Mouse (Mus musculus) kidney, embryonic 14.5 days (tissue): ENCODE results near the gene Mmp23. TPM values are rescaled to one million over a fixed set of nuclear protein-coding genes. Genes with fewer than 3 reads are reported as not detected.
"Not testable (repeated sequence)": the region's sequence is repeated elsewhere in the genome, so short reads cannot be mapped to it uniquely, and the experiment has no call there.

Experiments
- ATAC-seq: fragments of 200-750 bp; cut with Nextera tagmentation; 2 replicates; pipeline ENCODE4 v1.8.0; 2017; ENCODE audit warnings: moderate number of reproducible peaks, mild to moderate bottlenecking, moderate TSS enrichment, moderate library complexity; ENCODE audit not compliant: low FRiP score, low TSS enrichment
- H3K27ac ChIP-seq: fragments of 300-500 bp; sonication (generic); 2 replicates; pipeline ENCODE4 v1.5.1; 2014; ENCODE audit warnings: low read depth, mild to moderate bottlenecking, low read length, moderate library complexity, mixed read lengths
- H3K27me3 ChIP-seq: fragments of 300-500 bp; sonication (generic); 2 replicates; pipeline ENCODE4 v1.6.1; 2014; ENCODE audit warnings: mild to moderate bottlenecking, low read length; ENCODE audit not compliant: control insufficient read depth, insufficient read depth
- H3K36me3 ChIP-seq: fragments of 300-500 bp; sonication (generic); 2 replicates; pipeline ENCODE4 v1.6.1; 2014; ENCODE audit warnings: low read length, mixed read lengths; ENCODE audit not compliant: control insufficient read depth, insufficient read depth
- H3K4me1 ChIP-seq: fragments of 300-500 bp; sonication (generic); 2 replicates; pipeline ENCODE4 v1.6.1; 2014; ENCODE audit warnings: low read length, mixed read lengths; ENCODE audit not compliant: control insufficient read depth, insufficient read depth
- H3K4me2 ChIP-seq: fragments of 300-500 bp; sonication (generic); replicated peaks from 2 replicates; pipeline ENCODE4 v1.6.1; 2014; ENCODE audit warnings: low read depth, mild to moderate bottlenecking, low read length
- H3K4me3 ChIP-seq: fragments of 300-500 bp; sonication (generic); 2 replicates; pipeline ENCODE4 v1.5.1; 2014; ENCODE audit warnings: mild to moderate bottlenecking, low read length
- H3K9ac ChIP-seq: fragments of 300-500 bp; sonication (generic); 2 replicates; pipeline ENCODE4 v1.6.1; 2014; ENCODE audit warnings: low read depth, mild to moderate bottlenecking, low read length, moderate library complexity
- H3K9me3 ChIP-seq: fragments of 300-500 bp; sonication (generic); 2 replicates; pipeline ENCODE4 v1.6.1; 2016; ENCODE audit warnings: low read length; ENCODE audit not compliant: control insufficient read depth
- WGBS: fragments of 180-500 bp; shearing (Covaris S2); extraction: QIAGEN DNeasy Blood & Tissue Kit; methylation state at CpG from one replicate; pipeline ENCODE4 v1.1.7; 2014; 5-methylcytosine and 5-hydroxymethylcytosine counted together
- polyA plus RNA-seq: library from polyadenylated mRNA; unstranded; fragments of >200 nt; fragmentation: Nextera tagmentation; extraction: Ambion mirVana; gene quantifications from 2 replicates; pipeline ENCODE4 v1.2.1, GENCODE M21; 2014

Gene Mmp23
- polyA plus RNA-seq, 1 experiment from 2014 or later, result 43.1 TPM

DNA sequence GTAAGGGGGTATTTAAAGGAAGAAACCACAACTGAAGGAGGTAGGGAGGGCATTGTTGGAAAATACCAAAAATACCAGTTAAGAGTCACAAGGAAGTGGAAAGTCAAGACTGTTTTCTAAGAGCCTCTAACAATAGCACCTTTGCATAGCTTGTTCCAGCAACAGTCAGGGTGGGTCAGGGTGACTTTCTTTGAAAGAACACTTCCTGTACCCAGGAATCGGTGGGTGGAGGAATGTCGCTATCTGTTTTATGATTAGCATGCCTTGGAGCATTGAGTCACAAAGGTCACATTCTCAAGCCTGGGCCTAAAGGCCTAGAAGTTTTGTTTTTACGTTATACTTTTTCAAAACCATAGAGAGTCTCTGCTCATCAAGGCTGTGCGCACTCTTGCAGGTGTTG is 34.6 kb upstream of the Mmp23 start:
- not testable (repeated sequence) for H3K36me3 ChIP-seq, H3K27me3 ChIP-seq, ATAC-seq, H3K27ac ChIP-seq, H3K4me2 ChIP-seq, H3K4me3 ChIP-seq, H3K4me1 ChIP-seq, H3K9me3 ChIP-seq, H3K9ac ChIP-seq
- WGBS, result 82% methylated on average over 4 of the region's 4 CpGs

DNA sequence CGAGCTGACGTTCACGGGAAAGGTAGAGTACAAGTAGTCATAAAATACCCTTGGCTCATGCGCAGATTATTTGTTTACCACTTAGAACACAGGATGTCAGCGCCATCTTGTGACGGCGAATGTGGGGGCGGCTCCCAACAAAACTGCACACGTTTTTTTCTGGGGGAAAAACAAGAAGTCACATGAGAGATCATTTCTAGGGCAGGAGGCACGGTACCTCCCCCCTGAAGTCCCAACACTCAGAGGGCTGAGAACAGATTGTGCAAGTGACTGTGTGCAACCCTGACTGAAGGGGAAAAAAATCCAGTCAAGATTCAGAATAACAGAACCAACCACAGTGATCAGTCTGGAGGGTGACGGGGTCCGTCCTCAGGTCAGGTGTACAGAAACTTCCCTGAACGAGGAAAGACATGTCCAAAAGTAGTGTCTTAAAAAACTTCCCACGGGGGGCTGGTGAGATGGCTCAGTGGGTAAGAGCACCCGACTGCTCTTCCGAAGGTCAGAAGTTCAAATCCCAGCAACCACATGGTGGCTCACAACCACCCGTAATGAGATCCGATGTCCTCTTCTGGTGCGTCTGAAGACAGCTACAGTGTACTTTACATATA is 30.6 kb upstream of the Mmp23 start:
- not testable (repeated sequence) for H3K9ac ChIP-seq, H3K9me3 ChIP-seq, H3K27me3 ChIP-seq, H3K4me3 ChIP-seq, H3K4me1 ChIP-seq, H3K36me3 ChIP-seq, H3K4me2 ChIP-seq, ATAC-seq, H3K27ac ChIP-seq
- WGBS, result 89% methylated on average over 15 of the region's 19 CpGs

DNA sequence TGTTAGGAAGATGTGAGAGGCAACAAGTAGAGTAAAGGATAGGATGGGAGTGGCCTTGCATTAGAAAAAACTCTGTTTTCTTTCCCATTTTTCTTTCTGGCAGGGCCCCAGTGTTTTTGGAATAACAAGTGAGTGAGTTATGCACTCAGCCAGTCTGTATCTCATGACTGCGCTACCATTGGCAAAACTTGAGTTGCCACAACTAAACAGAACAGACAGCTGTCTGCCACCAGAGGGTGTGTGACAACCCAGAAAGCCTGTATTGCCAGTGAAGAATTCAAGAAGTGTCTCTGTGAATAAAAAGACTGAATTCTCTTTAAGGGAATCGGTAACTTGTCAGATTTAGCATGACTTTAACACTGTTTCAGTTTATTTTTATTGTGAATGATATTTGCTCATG is 22.8 kb upstream of the Mmp23 start:
- H3K4me2 ChIP-seq, result no peak overlapping the region
- no peaks in the 10 kb centered on the region for H3K9me3 ChIP-seq
- H3K4me3 ChIP-seq, result no peak overlapping the region
- no peak for ATAC-seq
- H3K27me3 ChIP-seq, result 0 out of 2 replicates have a peak, but pooled peaks cover 3% of the 10 kb centered on the region
- WGBS, result 81% methylated on average over 2 of the region's 2 CpGs
- H3K4me1 ChIP-seq, result no peaks in the 10 kb centered on the region
- H3K36me3 ChIP-seq, result no peaks in the 10 kb centered on the region
- H3K9ac ChIP-seq, result no peak overlapping the region; the same call in 1 of the 2 replicates
- no peak overlapping the region for H3K27ac ChIP-seq

DNA sequence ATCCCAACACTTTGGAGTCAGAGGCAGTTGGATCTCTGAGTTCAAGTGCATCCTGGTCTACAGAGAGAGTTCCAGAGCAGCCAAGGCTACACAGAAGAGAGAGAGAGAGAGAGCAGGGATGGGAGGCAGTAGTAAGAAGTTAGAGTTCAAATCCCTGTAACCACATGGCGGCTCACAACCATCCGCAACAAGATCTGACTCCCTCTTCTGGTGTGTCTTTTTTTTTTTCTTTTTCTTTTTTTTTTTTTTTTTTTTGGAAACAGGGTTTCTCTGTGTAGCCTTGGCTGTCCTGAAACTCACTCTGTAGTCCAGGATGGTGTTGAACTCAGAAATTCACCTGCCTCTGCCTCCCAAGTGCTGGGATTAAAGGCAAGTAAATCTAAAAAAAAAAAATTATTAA is 18.9 kb upstream of the Mmp23 start:
- Histone ChIP-seq H3K9me3 (no peaks in the 10 kb centered on the region), H3K4me1 (peaks cover 9% of the 10 kb centered on the region; the same call in 1 of the 2 replicates), H3K4me2 (no peak overlapping the region), H3K27me3 (0 out of 2 replicates have a peak, but pooled peaks cover 3% of the 10 kb centered on the region), H3K4me3 (no peak overlapping the region), H3K9ac (no peak overlapping the region), H3K27ac (no peak overlapping the region), H3K36me3 (no peaks in the 10 kb centered on the region)
- WGBS, result 62% methylated on average over 2 of the region's 2 CpGs
- ATAC-seq, result no peak

DNA sequence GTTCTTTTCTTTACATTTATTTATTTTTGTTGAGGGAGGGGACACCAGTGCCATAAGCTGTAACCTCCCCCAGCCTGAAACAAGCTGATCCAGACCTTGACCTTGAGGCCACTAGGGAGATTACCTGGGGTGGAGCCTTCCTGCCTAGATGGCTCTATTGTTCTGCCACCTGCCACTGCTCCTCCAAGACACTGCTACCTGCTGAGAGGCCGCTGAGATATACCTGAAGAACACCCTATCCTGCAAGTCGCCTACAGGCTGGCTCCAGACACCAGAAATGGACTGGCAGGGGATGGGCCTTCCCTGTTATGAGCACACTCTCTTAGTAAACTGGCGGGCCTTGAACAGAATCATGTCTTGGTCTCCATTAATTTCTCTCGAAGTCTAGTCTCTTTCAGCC is 17.1 kb upstream of the Mmp23 start:
- H3K4me1 ChIP-seq, H3K36me3 ChIP-seq, ATAC-seq, H3K4me3 ChIP-seq, H3K27me3 ChIP-seq, H3K27ac ChIP-seq, H3K4me2 ChIP-seq, H3K9me3 ChIP-seq, H3K9ac ChIP-seq: not testable (repeated sequence)
- WGBS, result 68% methylated on average over 4 of the region's 4 CpGs

DNA sequence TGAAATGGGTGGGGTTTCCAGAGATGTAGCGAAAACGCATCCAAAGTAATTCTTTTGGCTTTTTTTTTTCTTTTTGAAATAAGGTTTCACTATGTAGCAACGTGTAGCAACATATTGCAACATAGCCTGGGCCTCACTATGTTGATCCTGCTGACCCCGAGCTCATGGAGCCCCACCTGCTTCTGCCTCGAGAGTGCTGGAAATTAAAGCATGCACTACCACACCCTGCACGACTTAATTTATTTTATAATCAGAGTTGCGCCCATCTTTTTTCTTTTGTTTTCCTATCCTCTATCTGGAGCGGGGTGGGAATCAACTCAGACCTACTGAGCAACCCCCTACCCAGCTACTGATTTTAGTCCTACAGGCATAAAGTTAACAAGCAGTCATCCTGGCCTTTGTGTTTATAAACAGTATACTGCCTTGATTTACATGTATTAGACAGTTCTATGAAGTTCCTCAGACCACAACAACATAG is 16.5 kb upstream of the Mmp23 start:
- WGBS, result 2% methylated on average over 8 of the region's 8 CpGs
- Histone ChIP-seq H3K9ac (peak overlapping the region; percentile 84; the same call in 1 of the 2 replicates), H3K27me3 (0 out of 2 replicates have a peak, but pooled peaks cover 3% of the 10 kb centered on the region), H3K4me2 (peak overlapping the region; percentile 92), H3K36me3 (no peaks in the 10 kb centered on the region), H3K9me3 (no peaks in the 10 kb centered on the region), H3K4me3 (peak overlapping the region; percentile 93), H3K4me1 (peaks cover 9% of the 10 kb centered on the region; the same call in 1 of the 2 replicates), H3K27ac (no peak overlapping the region)
- peak; percentile 38 for ATAC-seq

DNA sequence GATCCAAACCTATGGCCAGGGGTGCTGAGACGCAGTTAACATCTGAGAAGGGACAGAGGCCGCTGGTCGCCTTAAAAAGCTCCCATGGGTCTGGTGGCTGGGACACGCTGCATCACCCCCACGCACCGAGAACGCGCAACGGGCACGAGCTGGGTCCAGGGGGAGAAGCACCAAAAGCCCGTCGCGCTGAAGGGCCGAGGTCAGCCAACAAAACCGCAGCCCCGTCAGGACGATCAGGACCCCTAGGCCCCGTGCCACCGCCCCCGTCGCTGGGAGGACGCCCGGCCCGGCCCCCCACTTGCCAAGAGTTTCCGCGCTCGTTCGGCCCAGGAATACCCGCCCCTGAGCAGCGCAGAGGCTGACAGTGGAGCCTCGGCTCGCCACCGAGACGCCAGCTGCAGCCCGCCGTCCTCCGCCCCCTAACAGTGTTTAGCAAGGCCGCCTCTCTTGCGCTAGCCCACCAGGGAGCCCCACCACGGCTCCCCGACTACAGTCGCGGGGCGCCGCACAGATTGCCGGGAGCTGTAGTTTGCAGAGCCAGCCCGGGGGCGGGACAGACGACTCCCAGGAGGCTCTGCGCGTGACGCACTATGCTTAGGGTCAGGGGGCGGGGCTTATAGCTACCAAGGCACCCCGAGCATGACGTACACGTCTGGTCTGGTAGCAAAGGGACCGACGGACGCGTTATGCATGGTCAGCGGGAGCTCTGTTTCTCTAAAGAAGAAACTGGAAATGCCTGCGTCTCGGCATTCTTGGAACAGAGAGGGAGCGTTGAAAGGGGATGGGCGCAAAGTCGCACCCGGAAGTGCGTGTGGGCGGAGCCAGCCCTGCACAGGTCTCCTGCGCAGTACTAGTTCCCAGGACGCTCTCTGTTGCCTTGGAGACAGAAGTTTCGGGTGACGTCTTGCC is 15.8 kb upstream of the Mmp23 start, which contains the start of gene Mib2:
Mib2 (minus strand) TSS at position 510 of the 909 bp plus-strand sequence.
- WGBS, result under 1% methylated on average over 73 of the region's 73 CpGs

DNA sequence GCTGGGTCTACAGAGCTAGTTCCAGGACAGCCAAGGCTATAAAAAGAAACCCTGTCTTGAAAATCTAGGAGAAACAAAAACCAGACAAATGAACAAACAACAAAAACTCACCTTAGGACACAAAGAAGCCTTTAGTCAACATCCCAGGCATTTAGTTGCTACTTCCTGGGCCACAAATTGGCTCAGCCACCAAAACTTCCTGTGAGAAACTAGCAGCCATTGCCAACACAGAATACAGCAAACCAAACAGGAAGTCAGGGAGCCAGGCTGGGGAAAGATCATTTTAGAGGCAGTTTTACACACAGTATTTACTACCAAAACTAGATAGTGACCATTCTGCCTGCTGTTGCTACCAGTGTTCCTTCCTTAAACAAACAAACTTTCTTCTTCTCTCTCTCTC is 13.7 kb upstream of the Mmp23 start:
- no peak for ATAC-seq
- Histone ChIP-seq H3K36me3 (no peaks in the 10 kb centered on the region), H3K27ac (no peak overlapping the region), H3K9ac (no peak overlapping the region), H3K4me3 (no peak overlapping the region), H3K4me1 (peaks cover 9% of the 10 kb centered on the region; the same call in 1 of the 2 replicates), H3K9me3 (no peaks in the 10 kb centered on the region), H3K27me3 (0 out of 2 replicates have a peak, but pooled peaks cover 3% of the 10 kb centered on the region), H3K4me2 (no peak overlapping the region)

More for the DNA sequence above, 15.8 kb upstream of the Mmp23 start, which contains the start of gene Mib2:
- no peaks in the 10 kb centered on the region for H3K36me3 ChIP-seq
- H3K9ac ChIP-seq, result peak within 1 kb of the TSS; percentile 84
- H3K27ac ChIP-seq, result peak within 1 kb of the TSS; percentile 77
- peaks cover 9% of the 10 kb centered on the region; the same call in 1 of the 2 replicates for H3K4me1 ChIP-seq
- H3K4me3 ChIP-seq, result peak within 1 kb of the TSS; percentile 93
- 0 out of 2 replicates have a peak, but pooled peaks cover 3% of the 10 kb centered on the region for H3K27me3 ChIP-seq
- H3K9me3 ChIP-seq, result no peaks in the 10 kb centered on the region
- ATAC-seq, result peak; percentile 98
- peak within 1 kb of the TSS; percentile 92 for H3K4me2 ChIP-seq
